Mouse (Mus musculus) ovary, postnatal 10 days (tissue): ENCODE measurements at regions not wholly inside any gene's neighbourhood (a gene's known extent, or its start where the extent isn't known, plus 50 kb on each side); places are given as distances from the start of the nearest gene placed in this dataset.
"Not testable (repeated sequence)": the region's sequence is repeated elsewhere in the genome, so short reads cannot be mapped to it uniquely, and the experiment has no call there.

Source experiments
- DNase-seq: peaks from one replicate; pipeline ENCODE4 v3.0.0; 2022; ENCODE audit warnings: low spot score

GRCm38 (mm10) chr8:24386462-24386861, 339.2 kb downstream of the Adam3 start:
- DNase-seq: peak; percentile 59

DNA sequence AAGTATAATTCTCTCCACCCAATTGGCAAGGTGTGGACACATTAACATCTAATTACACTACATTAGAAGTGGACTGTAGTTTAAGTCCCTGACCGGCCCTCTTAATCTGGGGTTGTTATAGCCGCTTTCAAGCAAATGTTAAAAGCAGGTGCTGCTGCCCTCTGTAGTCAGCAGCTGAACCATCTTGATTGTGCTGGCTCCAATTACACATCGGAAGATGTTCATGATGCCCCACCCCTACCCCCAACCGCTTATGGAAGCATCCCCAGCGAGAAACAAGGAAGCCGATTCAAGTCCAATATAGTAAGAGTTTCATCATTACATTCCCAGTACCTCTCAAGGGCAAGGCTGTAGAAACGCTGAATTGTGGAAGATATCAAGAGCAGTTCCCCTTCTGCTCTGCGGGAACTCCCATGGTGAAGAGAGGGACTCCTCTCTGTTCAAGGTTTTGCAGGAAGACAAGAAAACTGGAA, 341.7 kb downstream of the Adam3 start:
- DNase-seq: no peak

DNA sequence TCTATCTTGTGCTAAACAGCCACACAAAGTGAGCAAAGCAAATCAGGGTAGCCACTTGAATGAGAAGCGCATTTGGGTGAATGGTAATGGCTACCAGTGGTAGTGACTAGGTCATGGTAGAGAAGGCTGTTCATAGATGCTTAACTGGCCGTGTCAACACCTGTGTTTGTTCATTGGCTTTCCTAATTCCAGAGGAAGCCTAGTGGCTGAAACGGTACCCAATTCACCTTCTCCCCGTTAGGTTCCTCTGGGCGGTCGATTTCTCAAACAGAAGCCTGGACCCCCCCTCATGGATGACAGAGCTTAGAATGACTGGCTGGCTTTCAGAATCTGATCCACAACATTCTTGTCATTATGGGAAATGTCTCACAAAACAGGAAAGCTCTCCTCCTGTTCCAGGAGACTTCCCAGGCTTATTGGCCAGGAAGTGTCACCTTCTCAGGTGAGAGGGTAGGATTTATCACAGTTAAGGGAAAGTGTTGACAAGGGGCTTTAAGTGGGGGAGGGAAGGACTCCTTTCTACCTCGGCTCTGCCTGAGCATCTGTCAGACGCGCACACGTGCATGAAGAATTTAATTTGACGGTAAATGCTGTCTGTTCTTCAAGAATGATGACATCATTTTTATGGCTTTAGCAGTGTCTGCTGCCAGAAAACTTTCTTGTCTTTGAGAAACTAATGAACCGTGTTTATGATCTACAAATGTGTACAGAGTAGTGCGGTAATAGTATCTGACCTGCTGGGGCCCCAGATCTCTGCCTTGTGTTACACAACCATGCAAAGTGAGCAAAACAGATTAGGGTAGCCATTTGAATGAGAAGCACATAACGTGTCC, 342.3 kb downstream of the Adam3 start:
- DNase-seq: no peak

DNA sequence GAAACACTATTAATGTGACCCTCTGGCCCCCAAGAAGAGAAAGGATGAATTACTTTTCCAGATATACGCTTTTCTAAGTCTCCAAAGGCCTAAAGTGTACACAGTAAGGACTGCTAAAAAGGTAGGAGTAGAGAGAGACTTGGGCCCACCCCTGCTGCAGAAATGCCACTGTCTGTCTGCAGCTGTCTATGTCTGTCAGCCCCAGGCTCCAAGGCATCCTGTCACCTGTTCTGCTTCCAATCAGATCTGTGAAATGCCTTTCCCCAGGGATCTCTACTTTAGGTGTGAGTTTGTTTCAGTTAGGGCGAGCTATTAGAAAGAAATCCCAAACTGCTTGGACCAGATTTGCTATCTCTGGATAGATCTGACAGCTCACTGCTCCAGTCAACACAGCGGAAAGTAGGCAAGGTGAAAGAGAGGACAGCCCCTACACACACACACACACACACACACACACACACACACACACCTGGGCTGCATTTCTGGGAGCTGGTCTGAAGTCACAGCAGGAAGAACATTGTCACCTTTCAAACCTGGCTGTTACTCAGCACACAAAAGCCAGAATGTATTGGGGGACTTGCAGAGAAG, 343.9 kb downstream of the Adam3 start:
- no peak for DNase-seq

- DNase-seq: no peak
Observed at GRCm38 (mm10) chr8:24378070-24378469, 347.6 kb downstream of the Adam3 start.

GRCm38 (mm10) chr8:24376846-24377245, 348.8 kb downstream of the Adam3 start:
- not testable (repeated sequence) for DNase-seq

DNA sequence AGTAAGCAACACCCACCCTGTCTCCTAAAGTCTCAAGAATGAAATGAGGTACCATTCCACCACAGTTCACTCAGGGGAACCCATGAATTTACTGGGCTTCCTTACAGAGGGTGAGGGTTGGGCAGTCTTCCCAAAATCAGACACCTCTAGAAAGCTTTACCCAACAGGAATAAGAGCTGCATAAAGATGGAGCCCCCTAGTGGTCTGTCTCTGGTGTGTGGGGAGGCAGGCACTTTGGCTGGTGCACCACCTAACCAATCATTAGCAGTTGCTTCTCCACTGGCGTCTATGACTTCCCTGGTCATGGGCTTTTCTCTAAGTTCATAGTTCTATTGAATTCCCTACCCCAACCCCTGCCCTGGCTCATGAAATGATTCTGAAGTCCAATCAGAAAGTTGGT, 351.1 kb downstream of the Adam3 start:
- no peak for DNase-seq

DNA sequence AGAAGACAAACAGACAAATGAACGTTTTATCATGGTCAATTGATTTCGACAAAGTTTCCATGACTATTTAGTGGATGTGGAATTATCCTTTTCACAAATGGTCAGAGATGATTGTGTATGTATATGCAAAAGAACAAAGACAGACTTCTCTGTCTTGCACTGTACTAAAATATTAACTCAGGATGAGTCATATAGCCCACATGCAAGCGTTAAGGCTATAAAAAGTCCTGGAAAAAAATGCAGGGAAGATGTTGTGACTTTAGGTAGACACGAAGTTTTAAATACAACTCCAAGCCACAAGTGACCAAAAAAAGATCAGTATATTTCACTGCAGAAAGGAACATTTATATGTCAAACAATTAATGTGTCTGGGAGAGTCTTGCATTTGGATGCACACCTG, 353.6 kb downstream of the Adam3 start:
- no peak for DNase-seq

GRCm38 (mm10) chr8:24366000-24366399, 359.7 kb downstream of the Adam3 start:
- DNase-seq: no peak

- no peak for DNase-seq
Observed at GRCm38 (mm10) chr8:24364685-24365084, 361.0 kb downstream of the Adam3 start.

GRCm38 (mm10) chr8:24359022-24359600, 366.5 kb downstream of the Adam3 start:
- DNase-seq: no peak

- no peak for DNase-seq
Observed at GRCm38 (mm10) chr8:24355146-24355545, 370.5 kb downstream of the Adam3 start.

DNA sequence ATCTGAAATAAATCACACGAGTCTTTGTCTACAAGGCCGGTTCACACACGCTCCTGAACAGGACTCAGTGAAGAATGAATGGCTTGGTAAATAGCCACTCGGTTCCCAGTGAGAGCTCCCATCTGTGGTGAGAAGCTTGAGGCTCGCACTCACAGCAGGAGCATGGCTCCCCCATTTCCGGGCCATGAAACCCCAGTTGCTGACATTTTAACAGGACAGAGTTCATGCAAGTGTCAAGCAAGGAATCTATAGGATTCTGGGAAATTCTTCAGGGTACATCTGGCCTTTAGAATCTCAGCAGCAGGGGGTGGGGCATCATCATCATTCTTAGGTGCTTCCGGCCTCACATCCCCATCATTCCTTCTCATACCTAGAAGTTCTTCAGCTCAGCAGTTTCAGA, 371.8 kb downstream of the Adam3 start:
- no peak for DNase-seq

DNA sequence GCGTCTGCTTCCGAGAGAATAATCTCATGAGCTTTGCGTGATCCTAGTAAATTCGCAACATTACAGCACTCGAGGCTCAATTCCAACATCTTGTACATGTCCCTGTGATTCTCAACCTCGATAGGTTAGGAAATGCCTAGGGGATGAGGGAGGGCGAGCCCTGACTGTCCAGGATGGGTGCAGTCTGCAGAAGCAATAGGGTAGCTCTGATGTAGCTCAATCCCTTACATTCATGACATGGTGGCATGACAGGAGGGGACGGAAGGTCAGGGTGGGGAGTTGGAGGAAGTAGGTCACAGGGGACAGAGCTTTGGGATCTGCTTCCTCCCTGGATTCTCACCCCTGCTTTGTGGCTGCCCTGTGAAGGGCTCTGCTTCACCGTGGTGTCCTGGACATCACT, 373.3 kb downstream of the Adam3 start:
- no peak for DNase-seq

- DNase-seq: no peak
Observed at GRCm38 (mm10) chr8:24351760-24352159, 373.9 kb downstream of the Adam3 start.

DNA sequence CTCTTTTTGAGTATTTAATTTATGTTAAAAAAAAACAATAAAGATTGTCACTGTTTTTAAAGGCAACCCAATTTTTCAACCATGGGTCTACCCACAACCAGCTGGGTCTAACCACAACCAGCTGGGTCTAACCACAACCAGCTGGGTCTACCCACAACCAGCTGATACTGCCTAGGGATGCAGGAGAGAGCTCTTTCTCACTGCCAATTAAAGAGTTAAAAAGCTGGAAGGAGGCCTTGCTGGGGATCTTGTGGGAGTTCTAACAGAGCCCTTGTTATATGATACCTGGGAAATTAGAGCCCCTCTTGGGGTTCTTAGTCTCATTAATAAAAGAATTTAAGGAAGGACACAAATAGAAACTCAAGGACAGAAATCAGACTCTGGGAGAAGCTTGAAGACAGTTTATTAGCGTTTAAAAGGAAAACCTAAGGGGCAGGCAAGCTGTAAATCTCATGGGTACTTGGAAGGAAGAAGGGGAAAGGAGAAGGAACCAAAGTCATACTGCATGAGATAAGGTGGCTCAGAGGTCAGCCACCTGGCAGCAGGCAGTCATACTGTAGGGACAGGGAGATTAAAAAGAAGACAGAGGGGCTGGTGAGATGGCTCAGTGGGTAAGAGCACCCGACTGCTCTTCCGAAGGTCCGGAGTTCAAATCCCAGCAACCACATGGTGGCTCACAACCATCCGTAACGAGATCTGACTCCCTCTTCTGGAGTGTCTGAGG, 379.1 kb downstream of the Adam3 start:
- DNase-seq: no peak

GRCm38 (mm10) chr8:24338694-24339093, 387.0 kb downstream of the Adam3 start:
- DNase-seq: no peak

DNA sequence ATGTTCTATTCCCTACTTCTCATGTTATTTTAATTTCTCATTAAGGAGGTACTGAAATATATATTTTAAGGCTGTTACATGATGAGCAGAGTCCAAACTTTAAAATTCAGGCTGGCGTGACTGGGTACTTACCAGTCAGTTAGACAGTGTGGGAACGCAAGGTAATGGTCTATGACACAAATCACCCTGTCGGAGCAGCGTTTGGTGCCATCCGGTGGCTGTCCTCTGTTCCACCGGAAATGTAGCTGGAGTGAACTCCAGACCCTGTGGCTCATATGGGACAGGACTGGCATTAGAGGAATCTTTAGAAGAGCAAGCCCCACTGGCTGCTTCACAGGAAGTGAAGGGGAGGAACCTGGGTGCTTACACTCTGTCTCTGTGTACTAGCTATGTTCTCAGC, 388.0 kb downstream of the Adam3 start:
- no peak for DNase-seq

DNA sequence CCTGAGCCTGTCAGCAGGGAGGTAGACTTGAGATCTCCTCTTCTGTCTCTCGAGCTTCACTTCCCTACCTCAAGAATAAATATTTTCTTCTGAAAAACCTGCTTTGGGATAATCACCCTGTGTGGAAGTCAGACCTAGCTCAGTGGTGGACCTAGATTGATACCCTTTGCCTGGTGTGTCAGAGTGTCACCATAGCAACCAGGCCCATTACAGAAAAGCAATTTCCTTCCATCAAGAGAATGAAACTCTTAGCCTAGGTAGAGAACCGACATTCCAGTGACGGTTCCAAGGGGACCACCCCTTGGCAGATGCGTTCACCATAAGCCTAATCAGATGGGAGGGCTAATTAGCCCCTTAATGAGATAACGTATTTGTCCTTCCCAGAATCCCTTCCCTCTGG, 389.9 kb downstream of the Adam3 start:
- DNase-seq: no peak

DNA sequence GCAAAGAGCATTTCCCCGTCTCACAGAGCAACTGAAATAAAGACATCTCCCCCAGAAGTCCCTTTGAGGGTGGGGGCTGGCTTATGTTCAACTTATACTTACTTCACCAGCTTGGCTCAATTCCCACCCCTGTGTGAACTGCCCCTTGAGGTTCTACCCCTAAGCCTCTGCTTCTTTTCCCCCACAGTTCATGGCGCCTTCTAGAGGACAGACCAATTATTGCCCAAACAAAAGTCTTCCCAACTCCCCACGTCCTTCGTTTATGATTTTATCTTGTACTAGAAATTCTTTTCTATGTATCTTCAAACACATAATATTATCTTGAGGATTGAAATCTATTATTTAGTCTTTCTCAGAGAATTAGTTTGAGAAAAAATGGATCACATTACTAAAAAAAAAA, 391.9 kb downstream of the Adam3 start:
- DNase-seq: no peak

- no peak for DNase-seq
Observed at GRCm38 (mm10) chr8:24310893-24311292, 414.8 kb downstream of the Adam3 start.

DNA sequence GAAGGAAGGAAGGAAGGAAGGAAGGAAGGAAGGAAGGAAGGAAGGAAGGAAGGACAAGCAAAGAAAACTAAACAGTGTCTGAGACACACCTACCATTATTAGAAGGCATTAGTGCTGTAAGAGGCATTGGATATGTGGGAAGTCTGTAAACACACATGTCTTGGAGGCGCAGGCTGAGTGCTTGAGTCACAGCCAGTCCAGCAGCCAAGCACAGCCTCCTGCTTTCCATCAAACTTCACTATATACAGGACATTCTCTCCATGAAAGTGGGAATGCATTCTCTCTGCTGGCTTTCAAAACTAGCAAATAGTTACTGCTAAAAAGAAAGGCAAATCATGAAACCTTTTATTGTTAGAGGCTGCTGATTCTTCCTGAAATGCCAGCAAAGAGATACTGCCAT, 431.1 kb downstream of the Adam3 start:
- no peak for DNase-seq

DNA sequence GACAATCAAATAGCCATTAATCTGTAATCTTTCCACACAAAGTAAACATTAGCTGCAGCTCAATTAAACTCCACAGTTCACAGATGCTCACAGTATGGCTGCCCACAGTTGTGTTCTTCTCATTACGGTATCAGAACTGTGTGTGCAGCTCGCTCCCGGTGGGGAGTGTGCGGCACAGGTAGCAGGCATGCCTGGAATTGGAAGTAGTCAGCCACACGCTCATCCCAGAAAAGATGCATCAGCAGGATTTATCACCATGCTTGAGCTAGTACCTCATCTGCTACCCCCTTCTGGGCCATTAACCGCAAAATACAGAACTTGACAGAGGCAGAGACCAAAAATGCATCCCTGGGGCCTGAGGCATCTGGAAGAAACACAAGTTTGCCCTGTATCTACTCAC, 437.8 kb downstream of the Adam3 start:
- no peak for DNase-seq
